Mouse (Mus musculus): ENCODE measurements around the gene Vrk1.

- TF ChIP-seq SMC3 (IDR thresholded peaks at IDR 0.05; ENCODE audit: low read depth, low read length) (no peak), GABPA (IDR thresholded peaks at IDR 0.05; ENCODE audit: insufficient replicate concordance, low read depth, low read length) (no peak), POLR2A (IDR thresholded peaks at IDR 0.05; ENCODE audit: low read depth, low read length) (no peak), CTCF (conservative IDR thresholded peaks at IDR 0.05 in 1 of 2, IDR thresholded peaks at IDR 0.05 in 1 of 2; ENCODE audit: low read depth in 2 of 2, low read length in 2 of 2) (peak in 1 of 2 experiments; percentile 13; a peak in 1 of 4 replicates), ZC3H11A (IDR thresholded peaks at IDR 0.05; ENCODE audit: low read depth, low read length) (no peak), TBP (conservative IDR thresholded peaks at IDR 0.05; ENCODE audit: low read depth, low read length) (no peak), CHD2 (IDR thresholded peaks at IDR 0.05; ENCODE audit: low read length) (no peak), RAD21 (IDR thresholded peaks at IDR 0.05; ENCODE audit: low read depth, low read length) (no peak), NELFE (IDR thresholded peaks at IDR 0.05; ENCODE audit: low read depth, low read length) (no peak), BHLHE40 (IDR thresholded peaks at IDR 0.05; ENCODE audit: low read depth, low read length) (no peak), USF1 (IDR thresholded peaks at IDR 0.05; ENCODE audit: low read depth, low read length) (no peak), ZKSCAN1 (IDR thresholded peaks at IDR 0.05; ENCODE audit: borderline replicate concordance, low read depth, low read length) (no peak), EP300 (IDR thresholded peaks at IDR 0.05; ENCODE audit: low read length) (no peak), MYC (IDR thresholded peaks at IDR 0.05; ENCODE audit: low read depth, low read length) (no peak)
Measured at GRCm38 (mm10) chr12:106001775-106002174, 8.3 kb upstream of the Vrk1 start.

Measured in CH12.LX (cell line).